In genomic region chr13:102599602-102600001, GRCm38 (mm10) we compare ENCODE assay signal across 14 mouse cellular contexts.
DNase-seq lines count a peak whose midpoint lies in the region; ATAC-seq and TF ChIP-seq lines count a peak whose summit lies in the region.
"Had no signal": no experiment of that assay in that cellular context is flagged by ENCODE, and none has a peak within 500 bp of the region (broad histone marks: within the 10 kb centered on the region; RNA-seq: fewer than 3 reads in every experiment).

No protein-coding gene starts in this region.

- peaks cover 19% of the 10 kb centered on the region for H3K4me1 ChIP-seq in heart, embryonic 16.5 days (ENCODE audit: control insufficient read depth, insufficient read depth, low read length)
- H3K4me1 ChIP-seq in midbrain, embryonic 13.5 days (replicated peaks) = peaks cover 9% of the 10 kb centered on the region
- H3K4me1 ChIP-seq in midbrain, postnatal 0 days (ENCODE audit: insufficient read depth, low read length) = no peaks in the 10 kb centered on the region
- H3K4me1 ChIP-seq in forebrain, embryonic 16.5 days (replicated peaks; ENCODE audit: control insufficient read depth, insufficient read depth, low read length) = no peaks in the 10 kb centered on the region
- H3K4me1 ChIP-seq in stomach, embryonic 15.5 days = 0 out of 2 replicates have a peak, but pooled peaks cover under 1% of the 10 kb centered on the region
- H3K4me1 ChIP-seq: embryonic facial prominence, embryonic 12.5 days; hindbrain, embryonic 15.5 days had no signal

- H3K4me2 ChIP-seq in heart, embryonic 16.5 days (ENCODE audit: low read depth, low read length) = peak overlapping the region; percentile 12; the same call in 1 of the 2 replicates
- H3K4me2 ChIP-seq in midbrain, embryonic 13.5 days (replicated peaks) = no peak overlapping the region
- no peak overlapping the region for H3K4me2 ChIP-seq in midbrain, postnatal 0 days (ENCODE audit: low read depth, low read length, poor library complexity, severe bottlenecking)
- H3K4me2 ChIP-seq in forebrain, embryonic 16.5 days (ENCODE audit: low read length) = no peak overlapping the region
- no peak overlapping the region for H3K4me2 ChIP-seq in stomach, embryonic 15.5 days
- H3K4me2 ChIP-seq: embryonic facial prominence, embryonic 12.5 days; hindbrain, embryonic 15.5 days; lung, embryonic 15.5 days had no signal

- H3K9me3 ChIP-seq in heart, embryonic 16.5 days (replicated peaks; ENCODE audit: control insufficient read depth, low read length) = no peaks in the 10 kb centered on the region
- H3K9me3 ChIP-seq in midbrain, embryonic 13.5 days = no peaks in the 10 kb centered on the region
- H3K9me3 ChIP-seq in midbrain, postnatal 0 days (ENCODE audit: low read length) = no peaks in the 10 kb centered on the region
- no peaks in the 10 kb centered on the region for H3K9me3 ChIP-seq in forebrain, embryonic 16.5 days (ENCODE audit: control insufficient read depth, low read length)
- H3K9me3 ChIP-seq in stomach, embryonic 15.5 days = no peaks in the 10 kb centered on the region
- H3K9me3 ChIP-seq: embryonic facial prominence, embryonic 12.5 days; hindbrain, embryonic 15.5 days; lung, embryonic 15.5 days; megakaryocyte, embryonic 14.5 days had no signal

- TF ChIP-seq CTCF in midbrain, postnatal 0 days (IDR thresholded peaks at IDR 0.05) = no peak

- WGBS in heart, embryonic 16.5 days = 22% methylated on average over 3 of the region's 3 CpGs
- WGBS in midbrain, embryonic 13.5 days = 51% methylated on average over 3 of the region's 3 CpGs
- 61% methylated on average over 3 of the region's 3 CpGs for WGBS in midbrain, postnatal 0 days
- 52% methylated on average over 3 of the region's 3 CpGs for WGBS in forebrain, embryonic 16.5 days
- 32% methylated on average over 3 of the region's 3 CpGs for WGBS in stomach, embryonic 15.5 days

- H3K9ac ChIP-seq in heart, embryonic 16.5 days (ENCODE audit: low read length) = no peak overlapping the region
- H3K9ac ChIP-seq in midbrain, embryonic 13.5 days (replicated peaks) = no peak overlapping the region
- no peak overlapping the region for H3K9ac ChIP-seq in midbrain, postnatal 0 days (replicated peaks; ENCODE audit: low read length, poor library complexity, severe bottlenecking)
- no peak overlapping the region for H3K9ac ChIP-seq in forebrain, embryonic 16.5 days (replicated peaks; ENCODE audit: low read depth, low read length)
- no peak overlapping the region for H3K9ac ChIP-seq in stomach, embryonic 15.5 days
- H3K9ac ChIP-seq: embryonic facial prominence, embryonic 12.5 days; hindbrain, embryonic 15.5 days; lung, embryonic 15.5 days had no signal

- peak; percentile 75 for ATAC-seq in heart, embryonic 16.5 days (replicated peaks; ENCODE audit: extremely low read depth, insufficient read depth, low FRiP score)
- ATAC-seq in midbrain, embryonic 13.5 days = 0 out of 2 replicates have a peak, but pooled peaks have one; percentile 50
- ATAC-seq in midbrain, postnatal 0 days (ENCODE audit: low FRiP score) = no peak
- ATAC-seq in forebrain, embryonic 16.5 days = peak; percentile 55; the same call in 1 of the 2 replicates
- peak; percentile 14; the same call in 1 of the 2 replicates for ATAC-seq in stomach, embryonic 15.5 days (ENCODE audit: insufficient read depth, low FRiP score, low read depth)
- ATAC-seq in cerebellum, adult (ENCODE audit: insufficient number of reproducible peaks, low FRiP score, low TSS enrichment) = no peak
- ATAC-seq: activated CD4-positive, CD25-positive, alpha-beta regulatory T cell, adult 4 months had no signal

- no peak overlapping the region for H3K4me3 ChIP-seq in heart, embryonic 16.5 days (ENCODE audit: low read length)
- H3K4me3 ChIP-seq in midbrain, embryonic 13.5 days (replicated peaks) = no peak overlapping the region
- no peak overlapping the region for H3K4me3 ChIP-seq in midbrain, postnatal 0 days (ENCODE audit: low read depth, low read length)
- H3K4me3 ChIP-seq in forebrain, embryonic 16.5 days (replicated peaks; ENCODE audit: low read length) = no peak overlapping the region
- H3K4me3 ChIP-seq in stomach, embryonic 15.5 days (replicated peaks) = no peak overlapping the region
- H3K4me3 ChIP-seq: embryonic facial prominence, embryonic 12.5 days; hindbrain, embryonic 15.5 days; lung, embryonic 15.5 days; megakaryocyte, embryonic 14.5 days had no signal

- H3K27me3 ChIP-seq in heart, embryonic 16.5 days (ENCODE audit: control insufficient read depth, insufficient read depth, low read length) = no peaks in the 10 kb centered on the region
- H3K27me3 ChIP-seq in midbrain, embryonic 13.5 days = peaks cover 16% of the 10 kb centered on the region; the same call in 1 of the 2 replicates
- H3K27me3 ChIP-seq in midbrain, postnatal 0 days (ENCODE audit: insufficient read depth, low read length) = no peaks in the 10 kb centered on the region
- H3K27me3 ChIP-seq in forebrain, embryonic 16.5 days (replicated peaks; ENCODE audit: control insufficient read depth, insufficient read depth, low read length) = no peaks in the 10 kb centered on the region
- H3K27me3 ChIP-seq in stomach, embryonic 15.5 days (replicated peaks) = no peaks in the 10 kb centered on the region
- H3K27me3 ChIP-seq: embryonic facial prominence, embryonic 12.5 days; hindbrain, embryonic 15.5 days; lung, embryonic 15.5 days had no signal

- peak overlapping the region; percentile 80 for H3K27ac ChIP-seq in heart, embryonic 16.5 days (ENCODE audit: low read length)
- H3K27ac ChIP-seq in midbrain, embryonic 13.5 days = no peak overlapping the region
- H3K27ac ChIP-seq in midbrain, postnatal 0 days (ENCODE audit: low read depth, low read length) = no peak overlapping the region
- no peak overlapping the region for H3K27ac ChIP-seq in forebrain, embryonic 16.5 days (ENCODE audit: low read length)
- H3K27ac ChIP-seq in stomach, embryonic 15.5 days = no peak overlapping the region
- H3K27ac ChIP-seq: embryonic facial prominence, embryonic 12.5 days; hindbrain, embryonic 15.5 days; lung, embryonic 15.5 days had no signal

- H3K36me3 ChIP-seq in heart, embryonic 16.5 days (ENCODE audit: control insufficient read depth, insufficient read depth) = no peaks in the 10 kb centered on the region
- no peaks in the 10 kb centered on the region for H3K36me3 ChIP-seq in midbrain, embryonic 13.5 days
- no peaks in the 10 kb centered on the region for H3K36me3 ChIP-seq in midbrain, postnatal 0 days (ENCODE audit: insufficient read depth, low read length)
- no peaks in the 10 kb centered on the region for H3K36me3 ChIP-seq in forebrain, embryonic 16.5 days (ENCODE audit: control insufficient read depth, insufficient read depth)
- H3K36me3 ChIP-seq in stomach, embryonic 15.5 days = no peaks in the 10 kb centered on the region
- H3K36me3 ChIP-seq: embryonic facial prominence, embryonic 12.5 days; hindbrain, embryonic 15.5 days; lung, embryonic 15.5 days had no signal

- DNase-seq in heart, postnatal 4 days = no peak
- DNase-seq in midbrain, postnatal 0 days (ENCODE audit: low spot score) = no peak
- DNase-seq: cerebellum, adult 9-10 months; kidney, postnatal 14 days had no signal

Comparison
In these comparisons a context has a peak if more than half of its experiments do, and no peak if none do; other contexts are left out.
1. ATAC-seq: peak in heart, embryonic 16.5 days (single experiment), midbrain, embryonic 13.5 days (single experiment), forebrain, embryonic 16.5 days (single experiment) and stomach, embryonic 15.5 days (single experiment); none in midbrain, postnatal 0 days (single experiment) and cerebellum, adult (single experiment).